Mouse (Mus musculus): ENCODE data around the gene Pibf1.

DNA sequence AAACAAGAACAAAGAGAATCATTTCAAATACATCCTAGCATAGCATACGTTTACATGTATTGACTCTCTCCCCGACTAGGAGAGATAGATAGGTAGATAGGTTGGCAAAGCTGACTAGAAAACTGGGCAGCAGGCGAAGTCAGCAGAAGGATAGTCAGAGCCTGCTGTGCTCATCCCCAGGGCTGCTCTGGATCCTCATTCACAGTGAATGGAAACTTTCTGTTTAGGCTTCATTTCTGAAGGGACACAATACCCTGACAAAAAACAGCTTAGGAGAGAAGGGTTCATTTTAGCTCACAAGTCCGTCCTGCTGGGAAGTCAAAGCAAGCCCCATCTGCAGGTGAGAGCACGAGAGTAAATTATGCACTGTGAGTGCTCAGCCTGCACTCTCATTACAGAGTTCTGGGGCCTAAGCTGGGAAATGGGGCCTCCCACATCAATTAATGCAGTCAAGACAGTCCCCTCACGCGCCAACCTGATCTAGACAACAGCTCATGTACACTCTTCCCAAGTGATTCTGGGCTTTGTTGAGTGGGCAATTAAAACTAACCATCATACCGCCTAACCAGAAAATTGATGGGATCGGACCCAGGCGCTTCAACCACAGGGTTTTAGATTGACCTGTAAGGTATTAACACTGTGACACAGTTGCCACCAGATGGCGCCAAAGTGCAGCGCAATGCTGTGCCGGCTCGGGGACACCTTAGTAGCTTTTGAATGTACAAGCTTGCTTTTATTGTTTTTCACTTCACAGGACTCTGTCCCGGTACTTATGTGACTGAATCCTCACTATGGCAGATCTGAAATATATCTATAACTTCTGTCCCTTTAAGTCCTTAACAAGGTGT, 42.8 kb downstream of the Pibf1 start:
- TF ChIP-seq CTCF (conservative IDR thresholded peaks at IDR 0.05; ENCODE audit: low read length) (peak; percentile 74), POU5F1 (IDR thresholded peaks at IDR 0.05; ENCODE audit: borderline replicate concordance, low read length) (no peak)
